Mouse (Mus musculus) E14TG2a.4 (cell line): ENCODE measurements around the gene Cracr2b.

Experiments
- CTCF ChIP-seq: conservative IDR thresholded peaks from 2 replicates; pipeline ENCODE4 v1.5.1; 2014; ENCODE audit warnings: low read length
- POU5F1 ChIP-seq: IDR thresholded peaks from 2 replicates; pipeline ENCODE4 v1.6.1; 2014; ENCODE audit warnings: low read length, borderline replicate concordance

DNA sequence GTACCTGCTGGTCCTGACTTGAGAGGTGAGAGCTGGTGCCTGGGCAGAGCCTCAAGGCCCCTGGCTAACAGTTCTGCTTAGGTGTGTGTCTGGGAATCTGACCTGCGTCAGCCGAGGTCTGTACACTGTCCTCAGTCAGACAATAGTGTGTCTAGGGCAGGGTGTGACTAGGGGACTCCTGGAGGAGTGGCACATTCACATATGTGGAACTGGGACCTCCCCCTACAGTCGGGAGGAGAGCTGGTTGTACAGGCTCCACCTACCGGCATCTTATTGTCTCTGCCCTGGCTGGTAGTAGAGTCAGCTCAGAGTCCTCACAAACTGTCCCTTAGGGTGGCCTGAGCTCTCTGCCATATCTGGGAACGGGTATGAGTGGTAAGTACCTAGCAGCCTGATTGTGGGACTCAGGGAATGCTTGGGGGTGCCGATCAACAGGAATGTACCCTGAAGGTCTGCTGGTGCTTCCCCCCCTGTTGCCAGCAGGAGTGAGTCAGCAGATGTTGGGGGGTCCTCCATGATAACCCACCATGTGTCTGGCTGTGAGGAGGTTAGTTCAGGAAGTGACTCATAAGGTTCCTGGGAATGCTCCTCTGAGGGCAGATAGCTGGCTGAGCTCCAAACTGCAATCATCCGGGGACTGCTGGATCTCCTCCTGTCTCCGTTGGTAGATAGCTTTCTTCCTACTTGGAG is 7.8 kb downstream of the Cracr2b start:
- TF ChIP-seq CTCF (peak; percentile 22; the same call in 1 of the 2 replicates), POU5F1 (no peak)
